Mouse (Mus musculus) thymus, adult 2 months (tissue): ENCODE data around the gene Asf1b.

Source experiments
- CTCF ChIP-seq: fragments of 200-500 bp; IDR thresholded peaks from 2 replicates; pipeline ENCODE4 v1.5.1; 2012; ENCODE audit warnings: mild to moderate bottlenecking, control low read depth, low read length, moderate library complexity, borderline replicate concordance; ENCODE audit not compliant: control insufficient read depth, poor library complexity, insufficient read depth; ENCODE audit errors: extremely low read depth
- POLR2A ChIP-seq: fragments of 200-500 bp; IDR thresholded peaks from 2 replicates; pipeline ENCODE4 v1.6.1; 2012; ENCODE audit warnings: mild to moderate bottlenecking, low read length, control low read depth, moderate library complexity; ENCODE audit not compliant: control insufficient read depth, poor library complexity, insufficient read depth; ENCODE audit errors: extremely low read depth

DNA sequence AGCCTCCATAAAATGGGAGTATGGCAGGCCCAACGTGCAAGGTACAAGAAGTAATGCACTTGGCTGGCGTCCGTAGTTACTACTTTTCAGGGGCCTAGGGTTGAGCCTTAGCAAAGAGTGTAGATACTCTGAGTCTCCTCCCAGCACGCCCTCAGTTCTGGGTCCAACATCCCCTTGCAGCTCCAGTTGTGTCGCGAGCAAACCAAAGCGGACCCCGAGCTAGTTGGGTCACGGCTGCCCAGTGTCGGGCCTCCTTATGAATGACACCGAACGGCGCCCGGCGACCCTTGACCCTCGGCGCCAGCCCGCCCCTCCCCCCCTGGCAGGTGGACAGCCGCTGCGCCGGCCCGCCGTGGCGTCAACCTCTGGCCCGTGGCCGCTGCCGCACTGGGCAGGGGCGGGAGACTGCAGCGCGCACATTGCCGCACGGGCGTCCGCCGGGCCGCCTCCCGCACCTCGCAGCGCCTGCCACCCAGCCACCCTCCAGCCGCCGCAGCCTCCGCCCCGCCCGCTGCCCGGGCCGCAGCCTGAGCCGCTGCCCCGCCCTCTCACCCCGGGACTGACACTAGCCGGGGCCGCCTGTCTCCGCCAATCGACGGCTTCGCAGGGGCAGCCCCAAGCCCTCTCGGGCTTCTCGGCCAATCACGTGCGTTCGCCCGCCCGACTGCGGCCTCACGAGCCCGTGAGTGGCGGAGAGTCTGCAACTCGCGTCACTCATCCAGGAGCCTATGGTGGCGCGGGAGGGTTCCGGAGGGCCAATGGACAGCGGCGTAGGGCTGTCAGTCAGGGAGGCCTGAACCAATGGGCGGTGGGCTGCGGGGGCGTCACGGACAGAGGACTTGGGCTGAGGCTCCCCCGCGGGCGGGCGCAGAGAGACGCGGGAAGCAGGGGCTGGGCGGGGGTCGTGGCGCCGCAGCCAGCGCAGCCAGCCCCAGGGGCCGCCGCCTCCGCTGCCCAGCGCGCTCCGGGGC, 17.1 kb downstream of the Asf1b start, which contains the start of gene Prkaca:
- TF ChIP-seq CTCF (no peak), POLR2A (0 out of 2 replicates have a peak, but pooled peaks have one; percentile 28)
